Mouse (Mus musculus): ENCODE data around the gene Gm20906.
"Not testable (repeated sequence)": the region's sequence is repeated elsewhere in the genome, so short reads cannot be mapped to it uniquely, and the experiment has no call there.

Gm20906 gene

DNA sequence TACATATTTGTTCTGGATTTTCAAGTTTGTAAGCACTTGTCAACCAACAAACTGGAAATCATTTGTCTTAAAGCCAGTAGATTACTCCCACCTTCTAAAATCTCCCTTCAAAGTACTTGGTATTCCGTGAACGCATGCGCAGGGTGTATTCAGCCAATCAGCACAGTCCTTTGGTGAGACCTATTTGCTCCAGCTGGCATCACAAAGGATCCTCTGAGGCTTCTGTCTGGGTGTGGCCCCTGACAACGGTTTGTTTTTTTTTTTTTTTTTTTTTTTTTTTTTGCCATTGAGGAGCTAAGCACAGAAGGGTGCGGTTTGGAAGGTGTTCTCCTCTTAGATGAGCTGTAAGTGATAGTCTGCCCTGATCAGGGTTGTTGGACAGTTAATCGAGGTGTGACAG lies at the start of gene Gm20906:
Gene Gm20906 (plus strand): TSS at position 301 of the 400 bp plus-strand sequence.
- DNase-seq: not testable (repeated sequence)
